Mouse (Mus musculus) liver, adult 2 months (tissue): Measurements from ENCODE around the gene Zmat5.

ENCODE experiments used
- CTCF ChIP-seq: fragments of 200-500 bp; IDR thresholded peaks from 2 replicates; pipeline ENCODE4 v1.5.1; 2011; ENCODE audit warnings: low read depth, low read length, control low read depth
- POLR2A ChIP-seq: fragments of 200-500 bp; IDR thresholded peaks from 2 replicates; pipeline ENCODE4 v1.6.1; 2011; ENCODE audit warnings: low read length, control low read depth; ENCODE audit not compliant: insufficient read depth; ENCODE audit errors: extremely low read depth

DNA sequence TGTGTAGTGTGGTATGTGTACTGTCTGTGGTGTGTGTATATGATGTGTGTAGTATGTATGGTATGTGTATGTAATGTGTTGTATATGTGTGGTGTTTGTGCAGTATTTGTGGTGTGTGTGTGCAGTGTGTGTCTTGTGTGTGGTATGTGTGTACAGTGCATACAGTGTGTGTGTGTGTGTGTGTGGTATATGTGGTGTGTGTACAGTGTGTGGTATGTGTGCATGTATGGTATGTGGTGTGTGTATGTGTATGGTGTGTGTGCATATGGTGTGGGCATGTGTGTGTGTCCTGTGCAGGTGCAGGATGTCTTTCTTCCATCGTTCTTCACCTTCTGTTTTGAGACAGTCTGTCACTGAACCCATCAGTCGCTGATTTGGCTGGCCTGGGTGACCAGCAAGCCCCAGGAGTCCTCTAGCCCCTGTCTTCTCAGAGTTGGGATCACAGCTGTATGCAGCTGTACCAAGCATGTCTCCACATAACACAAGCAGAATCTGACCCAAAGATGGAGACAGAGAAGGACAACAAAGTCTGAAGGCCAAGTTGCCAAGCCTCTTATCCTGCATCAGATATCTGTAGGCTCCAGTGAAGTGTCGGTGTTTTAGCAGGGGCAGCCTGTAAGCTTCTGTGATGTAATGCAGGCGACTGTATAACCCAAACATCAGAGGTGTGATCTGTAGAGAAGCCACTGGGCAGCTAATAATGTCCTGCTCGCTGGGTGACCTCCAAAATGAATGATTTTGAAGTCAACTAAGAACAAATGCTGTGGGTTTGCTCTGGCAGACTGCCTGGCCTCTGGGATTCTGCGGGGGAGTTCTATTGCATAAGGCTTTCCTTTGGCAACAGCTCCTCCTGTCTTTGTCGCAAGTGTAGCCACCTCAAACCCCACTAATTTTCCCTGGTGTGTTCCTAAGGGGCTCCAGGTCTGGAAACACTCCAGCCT is 7.2 kb upstream of the Zmat5 start:
- peak; percentile 27; the same call in 1 of the 2 replicates for TF ChIP-seq CTCF
- no peak for TF ChIP-seq POLR2A
